Mouse (Mus musculus) G1E (cell line): ENCODE measurements around the gene Tmc4.

Source experiments
- CTCF ChIP-seq: IDR thresholded peaks from 2 replicates; pipeline ENCODE4 v1.5.1; 2012; ENCODE audit warnings: low read depth, low read length, inconsistent platforms, mixed read lengths
- GATA1 ChIP-seq: IDR thresholded peaks from 2 replicates; pipeline ENCODE4 v1.6.1; 2012; ENCODE audit warnings: borderline replicate concordance, low read length, inconsistent platforms, mixed read lengths
- GATA2 ChIP-seq: IDR thresholded peaks from 2 replicates; pipeline ENCODE4 v1.6.1; 2012; ENCODE audit warnings: low read depth, low read length, inconsistent platforms, borderline replicate concordance
- POLR2AphosphoS5 ChIP-seq: IDR thresholded peaks from 2 replicates; pipeline ENCODE4 v1.6.1; 2012; ENCODE audit warnings: low read depth, low read length, inconsistent platforms; ENCODE audit not compliant: insufficient replicate concordance

- TF ChIP-seq CTCF (no peak), GATA2 (no peak), POLR2AphosphoS5 (no peak), GATA1 (no peak)
Observed at GRCm38 (mm10) chr7:3656966-3657365, 20.4 kb downstream of the Tmc4 start.
